Mouse (Mus musculus) embryonic facial prominence, embryonic 15.5 days (tissue): ENCODE measurements around the gene Zfp575. TPM values are rescaled to one million over a fixed set of nuclear protein-coding genes. Genes with fewer than 3 reads are reported as not detected.

Experiments
- ATAC-seq: fragments of 200-750 bp; cut with Nextera tagmentation; 2 replicates; pipeline ENCODE4 v1.8.0; 2017; ENCODE audit warnings: low read depth, moderate TSS enrichment; ENCODE audit not compliant: insufficient number of reproducible peaks, low FRiP score, low TSS enrichment
- H3K27ac ChIP-seq: fragments of 300-500 bp; sonication (generic); replicated peaks from 2 replicates; pipeline ENCODE4 v1.5.1; 2015; ENCODE audit warnings: mild to moderate bottlenecking, inconsistent platforms
- H3K27me3 ChIP-seq: fragments of 300-500 bp; sonication (generic); 2 replicates; pipeline ENCODE4 v1.6.1; 2015; ENCODE audit warnings: inconsistent platforms
- H3K36me3 ChIP-seq: fragments of 300-500 bp; sonication (generic); 2 replicates; pipeline ENCODE4 v1.6.1; 2015; ENCODE audit warnings: mild to moderate bottlenecking, inconsistent platforms
- H3K4me1 ChIP-seq: fragments of 300-500 bp; sonication (generic); 2 replicates; pipeline ENCODE4 v1.6.1; 2015; ENCODE audit warnings: inconsistent platforms
- H3K4me2 ChIP-seq: fragments of 300-500 bp; sonication (generic); replicated peaks from 2 replicates; pipeline ENCODE4 v1.6.1; 2015; ENCODE audit warnings: mild to moderate bottlenecking, inconsistent platforms
- H3K4me3 ChIP-seq: fragments of 300-500 bp; sonication (generic); replicated peaks from 2 replicates; pipeline ENCODE4 v1.5.1; 2015; ENCODE audit warnings: mild to moderate bottlenecking, inconsistent platforms
- H3K9ac ChIP-seq: fragments of 300-500 bp; sonication (generic); 2 replicates; pipeline ENCODE4 v1.6.1; 2015; ENCODE audit warnings: inconsistent platforms
- H3K9me3 ChIP-seq: fragments of 300-500 bp; sonication (generic); replicated peaks from 2 replicates; pipeline ENCODE4 v1.6.1; 2016; ENCODE audit warnings: inconsistent platforms
- WGBS: fragments of 180-500 bp; shearing (Covaris S2); methylation state at CpG from one replicate; pipeline ENCODE4 v1.1.7; 2015; 5-methylcytosine and 5-hydroxymethylcytosine counted together
- polyA plus RNA-seq: library from polyadenylated mRNA; unstranded; fragments of >200 nt; fragmentation: Nextera tagmentation; extraction: Ambion mirVana; gene quantifications from 2 replicates; pipeline ENCODE4 v1.2.1, GENCODE M21; 2015

Gene Zfp575
- polyA plus RNA-seq, 1 experiment from 2014 or later = 7.9 TPM

- no peak overlapping the region for H3K9ac ChIP-seq
- H3K4me3 ChIP-seq = peak overlapping the region; percentile 60
- peak overlapping the region; percentile 29; the same call in 1 of the 2 replicates for H3K27ac ChIP-seq
- peaks cover 23% of the 10 kb centered on the region for H3K27me3 ChIP-seq
- H3K36me3 ChIP-seq = no peaks in the 10 kb centered on the region
- 7% methylated on average over 8 of the region's 8 CpGs for WGBS
- peaks cover 10% of the 10 kb centered on the region for H3K4me1 ChIP-seq
- no peaks in the 10 kb centered on the region for H3K9me3 ChIP-seq
- 0 out of 2 replicates have a peak, but pooled peaks have one; percentile 41 for ATAC-seq
- H3K4me2 ChIP-seq = peak overlapping the region; percentile 71
Observed at GRCm38 (mm10) chr7:24586828-24587227, 613 bp downstream of the Zfp575 start.

- H3K36me3 ChIP-seq = no peaks in the 10 kb centered on the region
- 33% methylated on average over 16 of the region's 16 CpGs for WGBS
- H3K9ac ChIP-seq = no peak overlapping the region
- no peaks in the 10 kb centered on the region for H3K9me3 ChIP-seq
- ATAC-seq = no peak
- H3K27ac ChIP-seq = no peak overlapping the region
- H3K4me1 ChIP-seq = peaks cover 10% of the 10 kb centered on the region
- H3K4me3 ChIP-seq = no peak overlapping the region
- H3K4me2 ChIP-seq = no peak overlapping the region
- H3K27me3 ChIP-seq = peaks cover 23% of the 10 kb centered on the region
Observed at GRCm38 (mm10) chr7:24585995-24586394, 1.4 kb downstream of the Zfp575 start.

DNA sequence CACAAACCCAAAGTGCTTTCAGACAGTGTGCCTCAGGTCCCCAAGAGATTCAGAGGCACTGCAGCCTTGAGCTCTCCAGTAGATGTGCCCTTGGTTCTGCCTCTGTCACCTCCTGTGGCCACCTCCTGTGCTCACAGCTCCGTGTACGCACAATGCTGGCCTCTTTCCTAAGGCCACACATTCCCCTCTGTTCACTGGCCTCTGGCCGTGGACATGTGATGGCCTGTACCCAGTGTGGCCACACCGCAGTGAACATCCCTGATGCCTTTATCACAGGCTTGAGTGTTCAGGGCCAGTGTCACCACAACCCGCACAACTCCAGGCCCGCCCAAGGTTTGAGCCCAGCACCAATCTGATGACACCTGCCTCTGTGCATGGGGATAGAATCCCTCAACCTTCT is 2.6 kb downstream of the Zfp575 start:
- ATAC-seq = no peak
- Histone ChIP-seq H3K4me1 (peaks cover 10% of the 10 kb centered on the region), H3K27ac (no peak overlapping the region), H3K4me2 (no peak overlapping the region), H3K4me3 (no peak overlapping the region), H3K36me3 (no peaks in the 10 kb centered on the region), H3K9me3 (no peaks in the 10 kb centered on the region), H3K27me3 (peaks cover 23% of the 10 kb centered on the region), H3K9ac (no peak overlapping the region)
- WGBS = 89% methylated on average over 6 of the region's 6 CpGs

DNA sequence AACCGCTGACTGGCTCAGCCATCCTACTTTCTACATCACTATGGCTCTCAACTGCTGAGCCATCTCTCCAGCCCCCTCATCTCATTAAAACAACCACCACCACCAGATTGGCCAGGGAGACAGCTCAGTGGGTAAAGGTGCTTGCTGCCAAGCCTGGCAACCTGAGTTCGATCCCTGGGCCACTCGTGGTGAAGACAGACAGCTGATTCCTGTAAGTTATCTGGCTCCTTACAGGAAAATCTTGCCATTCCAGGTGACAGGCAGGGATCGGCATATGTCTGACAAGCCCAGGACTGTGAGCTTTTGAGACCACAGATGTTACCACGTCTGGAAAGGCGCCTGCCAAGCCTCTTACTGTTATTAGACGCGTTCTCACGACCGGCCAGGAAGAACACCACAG is 9.6 kb downstream of the Zfp575 start:
- H3K4me2 ChIP-seq = no peak overlapping the region
- H3K4me1 ChIP-seq = no peaks in the 10 kb centered on the region
- H3K4me3 ChIP-seq = no peak overlapping the region
- no peak for ATAC-seq
- H3K36me3 ChIP-seq = peaks cover 6% of the 10 kb centered on the region
- no peak overlapping the region for H3K27ac ChIP-seq
- 86% methylated on average over 10 of the region's 10 CpGs for WGBS
- no peaks in the 10 kb centered on the region for H3K9me3 ChIP-seq
- H3K27me3 ChIP-seq = no peaks in the 10 kb centered on the region
- no peak overlapping the region for H3K9ac ChIP-seq

GRCm38 (mm10) chr7:24574224-24574796 is 13.1 kb downstream of the Zfp575 start:
- 49% methylated on average over 12 of the region's 12 CpGs for WGBS
- no peak for ATAC-seq
- no peaks in the 10 kb centered on the region for H3K27me3 ChIP-seq

DNA sequence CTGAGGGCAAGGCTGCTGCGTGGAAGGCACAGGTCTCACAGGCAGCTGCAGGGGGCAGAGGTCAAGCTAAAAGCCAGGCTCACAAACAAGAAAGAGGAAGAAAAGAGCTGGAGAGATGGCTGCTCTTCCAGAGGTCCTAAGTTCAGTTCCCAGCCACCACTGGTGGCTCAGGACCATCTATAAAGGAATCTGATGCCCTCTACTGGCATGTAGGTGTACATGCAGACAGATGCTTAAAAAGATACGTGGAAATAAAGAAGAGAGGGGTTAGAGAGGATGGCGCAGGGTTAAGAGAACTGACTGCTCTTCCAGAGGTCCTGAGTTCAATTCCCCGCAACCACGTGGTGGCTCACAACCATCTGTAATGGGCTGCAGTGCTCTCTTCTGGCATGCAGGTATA is 15.0 kb downstream of the Zfp575 start:
- H3K9ac ChIP-seq = no peak overlapping the region
- 60% methylated on average over 5 of the region's 5 CpGs for WGBS
- H3K9me3 ChIP-seq = no peaks in the 10 kb centered on the region
- H3K27ac ChIP-seq = no peak overlapping the region
- H3K4me2 ChIP-seq = no peak overlapping the region
- H3K36me3 ChIP-seq = peaks cover 46% of the 10 kb centered on the region
- H3K4me3 ChIP-seq = no peak overlapping the region
- no peaks in the 10 kb centered on the region for H3K27me3 ChIP-seq
- no peak for ATAC-seq
- no peaks in the 10 kb centered on the region for H3K4me1 ChIP-seq

More at GRCm38 (mm10) chr7:24574224-24574796, 13.1 kb downstream of the Zfp575 start:
- Histone ChIP-seq H3K9ac (no peak overlapping the region), H3K4me3 (no peak overlapping the region), H3K9me3 (no peaks in the 10 kb centered on the region), H3K36me3 (peaks cover 33% of the 10 kb centered on the region), H3K4me2 (no peak overlapping the region), H3K4me1 (no peaks in the 10 kb centered on the region), H3K27ac (no peak overlapping the region)

DNA sequence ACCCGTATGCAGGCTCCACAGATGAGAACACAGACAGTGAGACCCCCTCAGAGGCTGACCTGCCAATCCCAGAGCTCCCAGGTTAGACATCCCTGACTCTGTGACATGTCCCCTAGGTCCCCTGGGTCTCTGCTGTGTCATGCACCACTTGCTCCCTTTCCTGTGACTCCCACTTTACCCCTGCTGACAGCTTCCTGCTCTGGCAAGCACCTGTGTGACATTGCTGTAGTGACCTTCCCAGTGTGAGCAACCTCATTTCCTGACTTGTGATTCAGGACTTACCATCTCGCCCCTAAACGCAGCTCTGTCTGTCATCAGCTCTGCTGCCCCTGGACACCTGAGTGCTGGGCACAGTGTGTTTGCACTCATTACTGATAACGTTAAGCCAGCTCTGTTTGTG is 16.4 kb downstream of the Zfp575 start:
- no peak for ATAC-seq
- no peak overlapping the region for H3K9ac ChIP-seq
- no peaks in the 10 kb centered on the region for H3K9me3 ChIP-seq
- no peak overlapping the region for H3K4me2 ChIP-seq
- no peaks in the 10 kb centered on the region for H3K4me1 ChIP-seq
- H3K4me3 ChIP-seq = no peak overlapping the region
- WGBS = 87% methylated on average over 4 of the region's 4 CpGs
- H3K36me3 ChIP-seq = peaks cover 60% of the 10 kb centered on the region
- H3K27me3 ChIP-seq = no peaks in the 10 kb centered on the region
- H3K27ac ChIP-seq = no peak overlapping the region

- H3K9ac ChIP-seq = no peak overlapping the region
- H3K27me3 ChIP-seq = no peaks in the 10 kb centered on the region
- no peaks in the 10 kb centered on the region for H3K9me3 ChIP-seq
- peaks cover 82% of the 10 kb centered on the region for H3K36me3 ChIP-seq
- no peaks in the 10 kb centered on the region for H3K4me1 ChIP-seq
- H3K4me2 ChIP-seq = no peak overlapping the region
- ATAC-seq = no peak
- H3K27ac ChIP-seq = no peak overlapping the region
- no peak overlapping the region for H3K4me3 ChIP-seq
- WGBS = 88% methylated on average over 4 of the region's 4 CpGs
Observed at GRCm38 (mm10) chr7:24568512-24568911, 18.9 kb downstream of the Zfp575 start.

GRCm38 (mm10) chr7:24566206-24566605 is 21.2 kb downstream of the Zfp575 start:
- no peaks in the 10 kb centered on the region for H3K9me3 ChIP-seq
- ATAC-seq = no peak

DNA sequence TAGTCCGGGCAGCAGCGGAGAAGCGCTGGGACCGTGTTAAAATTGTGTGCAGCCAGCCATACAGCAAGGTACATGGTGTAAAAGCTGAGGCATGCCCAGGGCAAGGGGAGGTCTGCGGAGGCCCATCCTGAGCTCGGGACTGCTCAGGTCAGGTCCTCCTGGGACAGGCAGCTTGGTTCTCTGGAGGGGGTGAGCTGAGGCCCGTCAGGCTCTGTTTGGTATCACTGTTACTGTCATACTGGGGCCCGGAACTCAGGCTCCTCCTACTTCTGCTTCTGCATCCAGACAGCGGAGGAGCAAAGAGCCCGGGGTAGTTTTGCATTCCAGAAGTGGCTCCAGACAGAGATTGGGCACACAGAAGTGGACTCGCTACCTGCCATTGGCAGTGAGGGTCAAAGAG is 21.8 kb downstream of the Zfp575 start:
- no peaks in the 10 kb centered on the region for H3K4me1 ChIP-seq
- no peak overlapping the region for H3K9ac ChIP-seq
- H3K4me2 ChIP-seq = no peak overlapping the region
- H3K27ac ChIP-seq = no peak overlapping the region
- WGBS = 88% methylated on average over 11 of the region's 11 CpGs
- no peak for ATAC-seq
- H3K4me3 ChIP-seq = no peak overlapping the region
- peaks cover 78% of the 10 kb centered on the region for H3K36me3 ChIP-seq
- H3K9me3 ChIP-seq = no peaks in the 10 kb centered on the region
- H3K27me3 ChIP-seq = no peaks in the 10 kb centered on the region

More at GRCm38 (mm10) chr7:24566206-24566605, 21.2 kb downstream of the Zfp575 start:
- H3K27me3 ChIP-seq = no peaks in the 10 kb centered on the region
- H3K4me1 ChIP-seq = no peaks in the 10 kb centered on the region
- no peak overlapping the region for H3K4me3 ChIP-seq
- no peak overlapping the region for H3K9ac ChIP-seq
- WGBS = 94% methylated on average over 9 of the region's 9 CpGs
- H3K4me2 ChIP-seq = no peak overlapping the region
- peaks cover 78% of the 10 kb centered on the region for H3K36me3 ChIP-seq
- no peak overlapping the region for H3K27ac ChIP-seq

DNA sequence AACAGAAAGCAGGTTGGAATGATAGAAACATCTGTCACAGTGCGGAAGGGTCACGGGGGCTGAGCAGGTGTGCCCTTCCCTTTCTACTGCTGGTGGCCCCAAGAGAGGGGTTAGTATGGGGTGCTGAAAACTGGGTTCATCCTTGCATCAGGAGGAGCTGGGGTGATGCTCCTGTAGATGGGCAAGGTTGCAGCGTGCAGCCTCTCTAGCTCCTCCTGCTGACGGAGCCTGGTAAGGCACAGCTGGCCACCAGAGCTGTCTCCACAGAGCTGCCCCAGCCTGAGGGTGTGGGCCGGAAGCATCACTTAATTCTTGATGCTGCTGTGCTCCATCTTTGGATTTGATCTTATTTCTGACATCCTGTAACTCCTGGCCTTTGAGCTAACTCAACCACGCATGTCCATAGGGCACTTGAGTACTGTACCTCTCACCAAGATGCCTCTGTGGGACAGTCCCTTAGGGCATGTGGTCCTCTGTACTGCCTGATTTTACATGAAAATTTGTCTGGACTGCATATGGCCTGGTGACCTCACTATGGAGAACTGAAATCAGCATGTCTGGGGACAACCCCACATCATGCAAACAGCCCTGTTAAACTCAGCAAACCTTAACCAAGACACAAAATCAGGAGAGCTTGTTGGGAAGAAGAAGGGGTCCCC is 22.7 kb downstream of the Zfp575 start:
- Histone ChIP-seq H3K4me1 (no peaks in the 10 kb centered on the region), H3K36me3 (peaks cover 79% of the 10 kb centered on the region), H3K27me3 (no peaks in the 10 kb centered on the region), H3K9me3 (no peaks in the 10 kb centered on the region), H3K4me2 (no peak overlapping the region), H3K4me3 (no peak overlapping the region), H3K9ac (no peak overlapping the region), H3K27ac (no peak overlapping the region)
- WGBS = 61% methylated on average over 6 of the region's 6 CpGs
- no peak for ATAC-seq

- H3K27me3 ChIP-seq = no peaks in the 10 kb centered on the region
- H3K9me3 ChIP-seq = no peaks in the 10 kb centered on the region
- peaks cover 85% of the 10 kb centered on the region for H3K36me3 ChIP-seq
- no peak overlapping the region for H3K9ac ChIP-seq
- H3K4me2 ChIP-seq = no peak overlapping the region
- no peak overlapping the region for H3K4me3 ChIP-seq
- H3K4me1 ChIP-seq = no peaks in the 10 kb centered on the region
- H3K27ac ChIP-seq = no peak overlapping the region
- ATAC-seq = no peak
- 88% methylated on average over 4 of the region's 4 CpGs for WGBS
Observed at GRCm38 (mm10) chr7:24563837-24564206, 23.6 kb downstream of the Zfp575 start.
